Mouse (Mus musculus) brain, embryonic 14.5 days (tissue): ENCODE measurements at regions not wholly inside any gene's neighbourhood (a gene's known extent, or its start where the extent isn't known, plus 50 kb on each side); places are given as distances from the start of the nearest gene placed in this dataset.

Experiments
- DNase-seq: peaks from one replicate; pipeline ENCODE4 v3.0.0-alpha.2; 2011; ENCODE audit warnings: low read depth
- CTCF ChIP-seq: fragments of 200-500 bp; IDR thresholded peaks from 2 replicates; pipeline ENCODE4 v1.5.1; 2012; ENCODE audit warnings: inconsistent platforms, mild to moderate bottlenecking, moderate library complexity, borderline replicate concordance; ENCODE audit not compliant: insufficient read depth, insufficient read length; ENCODE audit errors: extremely low read depth
- POLR2A ChIP-seq: fragments of 200-500 bp; IDR thresholded peaks from 2 replicates; pipeline ENCODE4 v1.6.1; 2012; ENCODE audit warnings: mild to moderate bottlenecking, inconsistent platforms, borderline replicate concordance; ENCODE audit not compliant: poor library complexity, insufficient read depth, insufficient read length, severe bottlenecking; ENCODE audit errors: extremely low read depth

GRCm38 (mm10) chr3:69953674-69954329 is 53.6 kb upstream of the Otol1 start:
- TF ChIP-seq POLR2A (no peak), CTCF (no peak)
- peak; percentile 78 for DNase-seq

DNA sequence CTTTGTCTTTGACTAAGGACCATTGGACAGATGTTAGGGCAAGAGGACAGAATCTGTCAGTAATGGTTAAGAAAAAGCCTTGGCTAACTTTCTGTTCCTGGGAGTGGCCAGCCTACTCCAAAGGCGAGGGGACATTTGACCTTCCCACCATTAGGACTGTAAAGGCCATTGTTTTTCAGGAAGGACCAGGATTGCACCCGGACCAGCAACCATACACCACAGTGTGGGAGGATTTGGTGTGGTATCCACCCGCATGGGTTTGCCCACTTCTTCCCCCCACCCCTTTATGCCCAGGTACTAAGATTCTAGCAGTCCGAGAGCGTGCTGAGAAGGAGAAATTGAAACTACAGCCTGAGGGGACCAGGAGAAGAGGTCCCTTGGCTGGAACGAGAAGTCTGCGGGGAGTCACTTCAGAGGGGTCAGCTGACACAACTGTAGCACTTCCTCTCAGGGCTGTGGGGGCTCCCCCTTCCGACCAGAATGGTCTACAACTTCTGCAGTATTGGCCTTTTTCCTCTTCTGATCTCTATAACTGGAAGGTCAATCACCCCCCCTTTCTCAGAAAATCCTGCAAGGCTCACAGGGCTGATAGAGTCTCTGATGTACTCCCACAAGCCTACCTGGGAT is 63.2 kb upstream of the Sptssb start:
- DNase-seq: no peak

DNA sequence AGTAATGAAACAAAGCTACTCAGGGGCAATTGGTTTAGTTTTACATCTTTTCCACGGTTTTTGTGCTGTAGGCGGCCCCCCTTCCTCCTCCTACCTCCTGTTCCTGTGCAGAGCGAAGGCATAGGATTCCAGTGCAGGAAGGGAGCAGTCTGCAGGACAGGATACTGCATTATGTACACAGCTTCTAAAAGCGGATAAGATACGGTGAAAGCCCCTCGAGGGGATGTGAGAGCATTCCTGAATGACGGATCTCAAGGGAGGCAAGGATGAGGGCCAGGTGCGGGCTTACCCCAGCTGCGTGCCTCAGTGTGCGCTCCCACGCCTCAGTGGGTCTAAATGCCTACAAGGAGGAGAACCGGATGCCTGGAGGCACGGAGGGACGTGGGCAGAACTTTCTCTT is 53.1 kb upstream of the Sptssb start:
- peak; percentile 7 for DNase-seq
- TF ChIP-seq CTCF (no peak), POLR2A (no peak)

More for the DNA sequence above, 63.2 kb upstream of the Sptssb start:
- TF ChIP-seq POLR2A (no peak), CTCF (no peak)

GRCm38 (mm10) chr3:69910073-69910472 is 50.3 kb upstream of the Sptssb start:
- DNase-seq: no peak
- no peak for TF ChIP-seq POLR2A
- TF ChIP-seq CTCF: no peak
